Mouse (Mus musculus): Measurements from ENCODE around the gene Gnaz.

GRCm38 (mm10) chr10:75056255-75056654 is 89.3 kb downstream of the Gnaz start:
- TF ChIP-seq CTCF (IDR thresholded peaks at IDR 0.05; ENCODE audit: low read depth, low read length): no peak
- no peak for TF ChIP-seq POLR2AphosphoS5 (IDR thresholded peaks at IDR 0.05; ENCODE audit: insufficient replicate concordance, low read depth, low read length)
- TF ChIP-seq GATA1 (IDR thresholded peaks at IDR 0.05; ENCODE audit: borderline replicate concordance, low read length): no peak
